Mouse (Mus musculus) left cerebral cortex, postnatal 25 days (tissue): ENCODE data around the gene Scfd2. TPM values are rescaled to one million over a fixed set of nuclear protein-coding genes. Genes with fewer than 3 reads are reported as not detected.

Source experiments
- DNase-seq, 2 experiments: peaks; one replicate each; pipeline ENCODE4 v3.0.0; 2022; ENCODE audit warnings: low spot score in 2 of 2, mixed read lengths in 1 of 2
- intact Hi-C: fragments of 180-260 bp; cut with DNase I; formaldehyde crosslinking; loops from one replicate; pipeline ENCODE4 v1.15.1; 2025
- total RNA-seq, 2 experiments: library from RNA; stranded (reverse); gene quantifications; 2 replicates each; pipeline ENCODE4 v1.2.3; 2021

Scfd2 gene
- total RNA-seq, 2 experiments from 2014 or later, result 27.9 to 28.1 TPM

GRCm38 (mm10) chr5:74197541-74198330 is 333.8 kb downstream of the Scfd2 start:
- DNase-seq, result peak in 1 of 2 experiments; percentile 37
- intact Hi-C loops, result loop anchor here (5.0 to 10.0 kb wide), 3 partner anchors 80 to 173 kb away; partner anchors contain the start of gene Usp46

- DNase-seq, result no peak
- intact Hi-C loops, result loop anchor here (5.0 to 10.0 kb wide), 3 partner anchors 81 to 171 kb away; partner anchors contain the start of gene Usp46
These were observed 335.3 kb downstream of the Scfd2 start for GRCm38 (mm10) chr5:74196307-74196618.

DNA sequence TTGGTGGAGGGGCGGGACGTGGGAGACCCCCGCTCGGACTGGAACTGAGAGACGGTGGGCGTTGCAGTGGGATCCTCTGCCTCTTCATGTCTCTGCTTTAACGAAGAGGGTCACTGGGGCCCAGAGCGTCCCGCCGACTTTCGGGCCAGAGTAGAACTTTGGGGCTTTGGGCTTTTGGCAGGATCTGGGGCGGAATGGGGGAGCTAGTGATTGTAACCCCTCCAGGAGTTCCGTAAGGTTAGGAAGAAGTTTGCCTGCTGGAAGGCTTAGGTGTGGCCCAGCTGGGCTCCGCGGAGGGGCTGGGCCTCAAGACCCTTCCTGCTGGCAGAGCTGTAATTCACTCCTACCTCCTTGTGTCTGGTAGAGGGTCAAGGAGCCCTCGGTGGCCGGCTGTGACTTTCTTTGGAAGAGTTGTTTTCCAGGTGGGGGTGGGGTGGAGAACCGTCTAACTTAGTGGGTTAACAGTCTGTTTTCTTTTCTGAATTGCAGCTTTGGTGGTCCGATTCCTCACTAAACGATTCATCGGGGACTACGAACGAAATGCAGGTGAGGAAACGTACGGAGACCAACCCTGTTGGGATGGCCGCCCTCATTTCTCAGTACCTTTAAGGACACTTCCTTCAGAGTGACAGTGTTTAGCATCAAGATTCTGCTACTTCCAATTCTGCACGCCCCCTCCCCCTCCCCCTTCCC is 335.8 kb downstream of the Scfd2 start:
- DNase-seq, result no peak
- intact Hi-C loops, result loop anchor here (2.0 to 10.0 kb wide), 4 partner anchors 82 to 171 kb away; partner anchors contain the start of gene Usp46

DNA sequence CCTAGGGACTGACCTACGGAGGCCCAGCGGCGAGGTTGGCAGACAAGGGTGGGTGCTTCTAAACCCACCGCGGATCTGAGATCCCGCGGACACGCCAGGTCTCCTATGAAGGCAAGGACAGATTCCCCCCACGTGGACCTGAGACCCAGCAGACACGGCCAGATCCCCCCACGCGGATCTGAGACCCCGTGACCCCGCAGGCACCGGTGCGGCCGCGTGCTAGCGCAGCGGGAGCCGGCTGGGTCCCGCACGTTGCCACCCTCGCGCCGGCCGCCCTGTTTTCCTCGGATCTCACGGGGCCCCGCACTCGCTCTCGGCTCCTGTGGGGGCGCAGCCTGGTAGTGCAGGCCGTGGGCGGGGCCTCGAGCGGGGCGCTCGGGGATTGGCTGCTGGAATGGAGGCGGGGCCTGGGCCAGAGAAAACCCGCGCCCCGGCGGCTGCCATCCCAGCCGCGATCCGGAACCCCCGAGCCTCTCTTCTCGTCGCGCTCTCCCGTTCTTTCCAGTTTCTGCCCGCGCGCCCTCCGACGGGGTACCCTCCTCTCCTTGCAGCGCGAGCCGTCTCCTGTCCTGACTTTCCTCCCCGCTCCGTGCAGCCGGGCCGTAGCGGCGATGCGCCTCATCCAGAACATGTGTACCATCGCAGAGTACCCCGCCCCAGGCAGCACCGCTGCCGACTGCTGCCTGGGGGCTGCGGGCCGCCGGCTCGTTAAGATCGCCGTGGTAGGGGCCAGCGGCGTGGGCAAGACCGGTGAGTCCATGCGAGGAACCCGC is 336.5 kb downstream of the Scfd2 start, which contains the start of gene Rasl11b:
Gene Rasl11b (plus strand): TSS at position 446 of the 773 bp plus-strand sequence.
- DNase-seq, result peak; percentile 94 to 95
- intact Hi-C loops, result loop anchor here (2.0 to 10.0 kb wide), 4 partner anchors 82 to 170 kb away; partner anchors contain the start of gene Usp46

GRCm38 (mm10) chr5:74194027-74194840 is 337.3 kb downstream of the Scfd2 start:
- no peak for DNase-seq
- intact Hi-C loops, result loop anchor here (2.0 to 10.0 kb wide), 2 partner anchors 101 to 169 kb away; no protein-coding TSS in a partner anchor

DNA sequence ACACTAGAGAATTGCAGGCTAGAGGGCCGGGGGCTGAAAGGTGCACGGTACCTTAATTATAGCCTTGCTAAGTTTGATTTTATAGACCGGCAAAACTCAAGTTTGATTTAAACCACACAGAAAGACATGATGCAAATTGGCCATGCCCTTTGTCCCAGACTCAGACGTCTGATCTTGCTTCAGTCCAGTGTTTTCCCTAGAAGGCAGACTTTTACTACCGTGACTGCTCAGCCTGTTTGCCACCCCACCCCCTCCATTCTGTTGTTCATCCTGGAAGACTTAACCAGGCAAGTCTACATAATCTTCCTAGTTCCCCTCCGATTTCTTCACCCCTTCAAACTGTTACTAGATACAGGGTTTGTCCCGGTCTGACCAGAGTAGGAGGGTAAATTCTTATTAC is 337.9 kb downstream of the Scfd2 start:
- DNase-seq, result no peak

DNA sequence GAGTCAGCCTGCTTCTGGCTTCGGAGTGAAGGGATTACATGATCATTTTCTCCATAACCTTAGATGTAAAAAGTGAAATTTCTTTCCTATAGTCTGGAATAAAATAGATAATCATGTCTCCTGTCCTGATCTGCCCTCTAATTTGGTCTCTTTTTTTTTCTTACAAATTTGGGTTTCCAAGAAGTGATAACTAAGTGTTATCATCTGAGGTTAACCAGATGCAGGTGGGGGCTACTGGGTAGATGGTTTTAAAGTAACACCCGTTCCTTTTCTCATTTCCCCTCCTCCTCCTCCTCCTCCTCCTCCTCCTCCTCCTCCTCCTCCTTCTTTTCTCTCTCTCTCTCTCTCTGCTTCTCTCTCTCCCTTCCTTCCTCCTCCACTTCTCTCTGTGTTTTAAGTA is 338.6 kb downstream of the Scfd2 start:
- intact Hi-C loops, result loop anchor here (10.0 kb wide), 1 partner anchor 168 kb away; no protein-coding TSS in a partner anchor
- no peak for DNase-seq

More for the DNA sequence above, 337.9 kb downstream of the Scfd2 start:
- intact Hi-C loops, result loop anchor here (2.0 to 10.0 kb wide), 2 partner anchors 101 to 169 kb away; no protein-coding TSS in a partner anchor

GRCm38 (mm10) chr5:74190911-74191310 is 340.6 kb downstream of the Scfd2 start:
- intact Hi-C loops, result loop anchor here (10.0 kb wide), 1 partner anchor 166 kb away; no protein-coding TSS in a partner anchor
- DNase-seq, result no peak

DNA sequence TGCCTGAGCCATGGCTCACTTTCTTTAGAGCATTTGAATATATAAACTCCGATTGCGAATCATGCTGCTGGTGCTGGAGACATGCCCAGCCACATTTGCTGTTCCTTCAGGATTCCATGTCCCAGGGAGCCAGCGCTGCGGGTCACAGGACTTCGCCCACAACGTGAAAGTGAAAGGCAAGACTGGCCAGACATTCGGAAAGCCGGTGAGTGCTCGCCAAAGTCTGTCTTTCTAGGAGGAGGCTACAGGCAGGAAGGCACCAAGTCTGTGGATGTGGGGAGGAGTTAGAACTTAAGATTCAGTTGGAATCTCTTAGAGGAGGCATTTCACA is 341.4 kb downstream of the Scfd2 start:
- intact Hi-C loops, result loop anchor here (10.0 kb wide), 1 partner anchor 165 kb away; no protein-coding TSS in a partner anchor
- DNase-seq, result no peak

- intact Hi-C loops, result loop anchor here (2.0 to 10.0 kb wide), 3 partner anchors 71 to 965 kb away; partner anchors contain the start of gene Pdgfra
- peak; percentile 24 to 79 for DNase-seq
These were observed 341.9 kb downstream of the Scfd2 start for GRCm38 (mm10) chr5:74189484-74190160.

DNA sequence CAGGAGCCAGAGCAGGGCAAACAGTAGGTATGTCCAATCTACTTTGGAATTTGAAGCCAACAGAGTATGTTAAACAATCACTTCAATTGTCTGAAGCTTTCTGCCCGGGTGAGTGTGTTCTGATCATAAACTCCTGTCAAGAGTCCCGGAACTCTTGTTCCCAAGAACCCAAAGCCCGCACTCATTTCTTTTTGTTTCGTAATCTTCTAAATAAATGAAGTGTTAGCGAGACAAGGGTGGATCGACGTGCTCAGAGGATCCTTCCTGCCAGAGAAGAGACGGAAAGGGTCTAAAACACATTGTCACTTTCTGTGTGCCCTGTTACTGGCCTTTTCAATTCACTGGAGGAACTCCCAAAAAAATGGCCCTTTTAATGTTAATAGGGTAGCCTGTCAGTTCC is 342.7 kb downstream of the Scfd2 start:
- DNase-seq, result no peak
- intact Hi-C loops, result loop anchor here (2.0 to 10.0 kb wide), 2 partner anchors 72 to 966 kb away; partner anchors contain the start of gene Pdgfra

DNA sequence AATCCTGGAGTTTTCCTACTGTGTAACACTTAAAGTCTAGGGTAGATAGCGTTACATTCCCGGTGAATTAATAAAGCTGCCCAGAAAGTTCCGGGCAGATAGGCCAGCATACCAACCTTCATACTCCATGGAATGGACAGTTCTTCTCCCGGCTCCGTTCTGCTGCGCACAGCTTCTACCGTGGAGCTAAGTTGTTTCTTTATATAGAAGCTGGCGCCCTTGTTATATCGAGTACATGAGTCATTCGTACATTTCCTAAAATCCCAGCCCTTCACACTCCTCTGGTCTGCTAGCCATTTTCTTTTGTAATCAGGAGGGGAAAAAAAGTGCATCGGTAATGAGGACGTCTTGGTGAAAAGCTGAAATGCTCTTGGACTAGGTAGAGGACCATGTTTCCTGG is 343.5 kb downstream of the Scfd2 start:
- intact Hi-C loops, result loop anchor here (2.0 to 10.0 kb wide), 2 partner anchors 73 to 967 kb away; partner anchors contain the start of gene Pdgfra
- DNase-seq, result peak in 1 of 2 experiments; percentile 71

GRCm38 (mm10) chr5:74184607-74185006 is 347.0 kb downstream of the Scfd2 start:
- no peak for DNase-seq
- intact Hi-C loops, result loop anchor here (10.0 kb wide), 1 partner anchor 970 kb away; the partner anchor contains the start of gene Pdgfra

DNA sequence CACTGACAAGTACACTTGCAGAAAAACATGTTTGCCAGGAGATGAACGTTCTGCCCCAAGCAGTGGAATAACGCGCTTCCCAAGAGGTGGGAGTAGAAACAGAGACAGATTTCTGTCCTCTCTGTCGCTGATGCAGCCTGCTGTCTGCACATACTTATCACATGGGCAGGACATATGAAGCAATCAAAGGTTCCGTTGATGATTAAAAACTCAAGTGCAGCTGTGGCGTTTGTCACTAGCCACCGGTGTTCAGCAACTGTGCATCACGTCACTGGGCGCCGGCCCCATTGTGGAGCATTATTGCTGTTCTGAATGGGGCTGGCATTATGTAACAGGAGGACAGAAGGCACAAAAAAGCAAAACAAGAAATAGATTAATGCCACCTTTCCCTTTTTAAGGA is 348.4 kb downstream of the Scfd2 start:
- DNase-seq, result peak in 1 of 2 experiments; percentile 33
- intact Hi-C loops, result loop anchor here (10.0 kb wide), 1 partner anchor 972 kb away; the partner anchor contains the start of gene Pdgfra

DNA sequence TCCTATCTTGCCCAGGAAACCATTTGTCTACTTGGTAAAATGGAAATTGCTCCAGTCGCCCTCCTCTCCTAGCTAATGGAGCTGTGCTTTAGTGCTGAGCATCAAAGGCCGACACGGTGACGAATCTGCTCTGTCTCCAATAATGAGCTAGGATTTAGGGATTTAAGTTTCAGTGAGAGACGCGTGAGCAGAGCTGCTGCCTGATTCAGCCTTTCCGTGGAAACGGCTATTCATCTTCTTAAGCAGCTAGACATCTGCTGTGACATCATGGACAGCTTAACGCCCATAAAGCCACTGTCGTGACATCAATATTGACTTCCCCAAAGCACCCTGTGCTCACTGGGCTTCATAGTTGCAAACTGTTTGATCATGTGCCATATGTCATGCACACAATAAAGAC is 351.3 kb downstream of the Scfd2 start:
- DNase-seq, result no peak
- intact Hi-C loops, result loop anchor here (10.0 kb wide), 1 partner anchor 975 kb away; the partner anchor contains the start of gene Pdgfra

DNA sequence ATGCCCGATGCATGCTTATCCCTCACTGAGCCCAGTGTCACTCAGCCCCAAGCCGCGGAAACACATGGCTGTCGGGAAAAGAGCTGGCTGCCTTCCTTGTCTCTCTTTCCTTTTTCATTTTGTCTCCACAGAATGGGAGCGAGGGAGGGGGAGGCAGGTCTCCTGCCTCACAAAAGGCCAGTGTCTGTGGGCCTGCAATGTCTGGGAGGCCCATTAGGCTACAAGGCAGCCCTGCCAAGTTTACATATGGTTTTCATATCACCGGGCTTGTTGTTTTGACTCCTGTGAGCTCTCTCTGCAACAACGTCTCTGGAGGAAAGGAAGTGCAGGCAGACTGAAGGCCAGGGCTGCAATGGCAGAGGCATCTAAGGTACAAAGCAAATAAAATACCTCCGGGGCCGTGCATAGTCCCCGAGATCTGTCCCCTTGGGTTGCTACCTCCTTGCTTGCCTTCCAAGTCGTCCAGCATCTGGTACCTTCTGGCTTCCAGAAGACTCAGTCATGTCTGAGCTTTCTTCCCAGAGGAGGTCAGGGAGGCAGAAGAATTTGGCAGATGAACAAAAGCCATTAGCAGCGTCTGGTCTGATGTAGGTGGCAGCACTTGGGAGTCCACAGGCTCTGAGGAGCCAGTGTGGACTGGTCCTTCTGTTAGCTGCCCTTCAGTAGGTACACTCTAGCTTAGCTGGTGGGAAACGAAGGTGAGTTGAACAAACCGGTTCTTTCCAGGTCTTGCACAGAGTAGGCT is 355.9 kb downstream of the Scfd2 start:
- intact Hi-C loops, result no loop called here
- no peak for DNase-seq
